ENCODE assay signal across 21 mouse cellular contexts in the genomic region with DNA sequence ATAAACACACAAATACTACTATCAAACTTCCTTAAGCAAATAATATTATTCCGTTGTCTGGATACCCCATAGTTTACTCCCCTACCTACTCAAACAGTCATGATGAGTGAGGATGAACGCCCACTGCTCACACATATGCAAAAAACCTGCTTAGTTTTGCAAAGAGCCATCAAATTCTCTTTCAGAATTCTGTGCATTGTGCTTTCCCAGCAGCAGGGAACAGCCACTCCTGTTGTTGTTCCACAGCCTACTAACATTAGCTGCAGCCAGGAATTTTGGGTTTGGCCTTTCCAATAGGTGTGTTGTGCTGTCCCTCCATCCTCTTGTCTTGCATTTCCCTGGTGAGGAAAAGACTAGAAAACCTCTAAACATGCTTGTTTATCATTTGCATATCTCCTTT.
"Had no signal": no experiment of that assay in that cellular context is flagged by ENCODE, and none has a peak within 500 bp of the region (broad histone marks: within the 10 kb centered on the region; RNA-seq: fewer than 3 reads in every experiment).

No protein-coding gene starts in this region.

- H3K27me3 ChIP-seq: lung, embryonic 15.5 days; neural tube, embryonic 13.5 days; neural tube, embryonic 15.5 days had no signal

- H3K4me2 ChIP-seq: lung, embryonic 15.5 days; neural tube, embryonic 13.5 days; neural tube, embryonic 15.5 days had no signal

- ATAC-seq: liver, postnatal 0 days; lung, postnatal 0 days; midbrain, embryonic 16.5 days had no signal

- H3K9ac ChIP-seq: liver, postnatal 0 days; lung, embryonic 15.5 days; neural tube, embryonic 13.5 days; neural tube, embryonic 15.5 days had no signal

- H3K36me3 ChIP-seq: lung, embryonic 15.5 days; midbrain, embryonic 10.5 days; neural tube, embryonic 13.5 days; neural tube, embryonic 15.5 days had no signal

- H3K27ac ChIP-seq: lung, embryonic 15.5 days; macrophage; midbrain, embryonic 10.5 days; neural tube, embryonic 13.5 days; neural tube, embryonic 15.5 days had no signal

- DNase-seq: liver, postnatal 0 days; lung, adult 2 months; lung, postnatal 14 days; lung, postnatal 36 days; midbrain, embryonic 14.5 days; retina, postnatal 1 day; right cerebral cortex, adult 18-20 months; right cerebral cortex, postnatal 25 days; right cerebral cortex, postnatal 4 days; spleen, adult 18-20 months; thymus, adult 18-20 months; thymus, postnatal 14 days; thymus, postnatal 36 days had no signal

- H3K4me1 ChIP-seq: lung, embryonic 15.5 days; midbrain, embryonic 10.5 days; neural tube, embryonic 13.5 days had no signal

- H3K4me3 ChIP-seq: lung, embryonic 15.5 days; midbrain, embryonic 10.5 days; myocyte; neural tube, embryonic 13.5 days; neural tube, embryonic 15.5 days had no signal

- H3K9me3 ChIP-seq: lung, embryonic 15.5 days; midbrain, embryonic 10.5 days; neural tube, embryonic 13.5 days; neural tube, embryonic 15.5 days had no signal
